Mouse (Mus musculus) urinary bladder, postnatal 0 days (tissue): Measurements from ENCODE around the gene Vmn1r22. TPM values are rescaled to one million over a fixed set of nuclear protein-coding genes. Genes with fewer than 3 reads are reported as not detected.

Experiments used
- polyA plus RNA-seq: library from polyadenylated mRNA; unstranded; fragments of >200 nt; fragmentation: Nextera tagmentation; extraction: Ambion mirVana; gene quantifications from 2 replicates; pipeline ENCODE4 v1.2.1, GENCODE M21; 2015

Gene Vmn1r22
- not detected in 2 replicates for polyA plus RNA-seq

DNA sequence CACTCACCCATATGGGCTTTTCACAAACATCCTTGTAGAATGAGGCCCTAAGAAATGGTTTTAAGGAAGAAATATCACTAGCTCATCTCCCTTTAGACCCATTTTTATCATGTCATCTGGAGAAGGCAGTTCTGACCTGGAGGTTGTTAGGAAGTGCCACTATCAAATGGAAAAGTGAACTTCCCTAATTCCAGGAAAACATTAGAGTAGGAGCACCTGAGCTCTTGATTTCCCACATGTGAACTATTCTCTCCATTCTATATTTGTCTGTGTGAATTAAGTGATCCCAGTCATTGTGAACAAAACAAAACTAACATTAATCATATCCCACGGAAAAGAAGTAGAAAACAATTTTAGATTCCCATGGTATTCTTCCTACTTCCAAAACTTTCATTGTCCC lies at the start of gene Vmn1r22:
TSS of gene Vmn1r22 (minus strand) at position 101 of the 400 bp plus-strand sequence.

DNA sequence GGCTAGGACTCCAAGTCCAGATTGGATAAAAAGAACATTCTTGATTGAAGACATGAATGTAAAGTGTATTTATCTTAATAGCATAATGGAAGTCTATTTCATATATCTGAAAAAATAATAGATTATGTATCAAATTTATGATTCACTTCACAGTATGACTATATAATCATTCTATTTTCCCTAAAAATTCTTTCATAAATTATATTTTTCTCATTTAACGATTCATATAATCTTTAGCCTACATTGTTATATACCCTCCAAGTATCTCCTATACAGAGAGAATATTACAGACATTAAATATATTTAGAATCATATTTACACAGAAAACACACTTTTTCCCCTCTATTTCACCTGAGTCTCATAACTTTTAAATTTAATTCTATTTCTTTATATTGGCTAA lies 18.9 kb upstream of the Vmn1r22 start, which contains the start of gene Vmn1r23:
TSS of gene Vmn1r23 (minus strand) at position 101 of the 400 bp plus-strand sequence.

DNA sequence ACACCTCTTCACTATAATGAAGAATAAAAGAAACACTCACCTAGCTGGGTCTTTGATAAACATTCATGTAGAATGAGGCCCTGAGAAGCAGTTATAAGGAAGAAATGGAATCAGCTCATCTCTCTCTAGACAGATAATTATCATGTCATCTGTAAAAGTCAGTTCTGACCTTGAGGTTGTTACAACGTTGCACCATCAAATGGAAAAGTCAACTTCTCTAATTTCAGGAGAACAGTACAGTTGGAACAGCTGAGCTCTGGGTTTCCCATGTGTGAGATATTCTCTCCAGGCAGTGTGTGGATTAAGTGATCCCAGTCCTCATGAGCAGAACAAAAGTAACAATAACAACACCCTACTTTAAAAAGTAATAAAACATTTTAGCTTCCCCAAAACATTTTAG lies 57.5 kb downstream of the Vmn1r22 start, which contains the start of gene Vmn1r21:
TSS of gene Vmn1r21 (minus strand) at position 58 of the 400 bp plus-strand sequence.

Other genes with a start within 250 kb of the Vmn1r22 start
- 15.4 and 15.6 TPM in 2 replicates for gene Pyurf, start 215.9 kb downstream of the Vmn1r22 start, polyA plus RNA-seq
- gene Lancl2, start 205.5 kb downstream of the Vmn1r22 start, polyA plus RNA-seq = 8.6 and 10.3 TPM in 2 replicates
- gene Vopp1, start 82.9 kb downstream of the Vmn1r22 start, polyA plus RNA-seq = 22.1 and 22.7 TPM in 2 replicates
- not detected in 2 replicates for gene Vmn1r21, start 57.7 kb downstream of the Vmn1r22 start, polyA plus RNA-seq
- not detected in 2 replicates for gene Vmn1r23, start 18.8 kb upstream of the Vmn1r22 start, polyA plus RNA-seq
- not detected in 2 replicates for gene Vmn1r24, start 53.5 kb upstream of the Vmn1r22 start, polyA plus RNA-seq
- not detected in 2 replicates for gene Vmn1r25, start 72.8 kb upstream of the Vmn1r22 start, polyA plus RNA-seq
- not detected in 2 replicates for gene Vmn1r26, start 107.1 kb upstream of the Vmn1r22 start, polyA plus RNA-seq